Mouse (Mus musculus): ENCODE results near the gene Ttll5.

DNA sequence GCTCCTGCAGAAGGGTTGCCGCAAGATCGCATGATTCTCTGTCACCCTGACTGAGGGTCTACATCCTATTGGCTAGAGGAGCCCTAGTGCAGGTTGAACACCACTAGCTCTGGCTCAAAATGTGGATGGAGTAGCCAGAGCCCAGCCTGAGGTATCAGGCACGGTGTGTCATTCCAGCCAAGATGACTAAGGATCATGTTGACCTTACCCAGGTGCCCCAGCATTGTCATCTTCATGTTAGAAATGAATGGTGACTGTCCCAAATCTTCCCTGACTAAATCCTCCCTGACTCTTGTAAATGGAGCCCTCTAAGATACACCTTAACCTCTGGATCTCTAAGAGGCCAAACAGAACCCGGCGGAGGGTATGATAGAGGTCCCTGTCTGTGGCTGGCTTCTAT, 44.8 kb upstream of the Ttll5 start:
- no peak for TF ChIP-seq CTCF (IDR thresholded peaks at IDR 0.05; ENCODE audit: control insufficient read depth, insufficient read depth, insufficient replicate concordance, low read depth, low read length)
- no peak for TF ChIP-seq POLR2A (IDR thresholded peaks at IDR 0.05; ENCODE audit: control insufficient read depth, low read depth, low read length)
